Mouse (Mus musculus) lung, embryonic 16.5 days (tissue): Measurements from ENCODE around the gene Vmn2r-ps130. TPM values are rescaled to one million over a fixed set of nuclear protein-coding genes. Genes with fewer than 3 reads are reported as not detected.
"Not testable (repeated sequence)": the region's sequence is repeated elsewhere in the genome, so short reads cannot be mapped to it uniquely, and the experiment has no call there.

Source experiments
- ATAC-seq: fragments of 200-750 bp; cut with Nextera tagmentation; 2 replicates; pipeline ENCODE4 v1.8.0; 2017; ENCODE audit warnings: low read depth, mild to moderate bottlenecking, moderate library complexity
- H3K27ac ChIP-seq: fragments of 300-500 bp; sonication (generic); 2 replicates; pipeline ENCODE4 v1.5.1; 2014; ENCODE audit warnings: mild to moderate bottlenecking, control low read depth, low read length
- H3K27me3 ChIP-seq: fragments of 300-500 bp; sonication (generic); 2 replicates; pipeline ENCODE4 v1.6.1; 2014; ENCODE audit warnings: low read depth, low read length, mixed read lengths; ENCODE audit not compliant: control insufficient read depth, insufficient read depth
- H3K36me3 ChIP-seq: fragments of 300-500 bp; sonication (generic); 2 replicates; pipeline ENCODE4 v1.6.1; 2014; ENCODE audit warnings: low read length; ENCODE audit not compliant: control insufficient read depth, insufficient read depth
- H3K4me1 ChIP-seq: fragments of 300-500 bp; sonication (generic); replicated peaks from 2 replicates; pipeline ENCODE4 v1.6.1; 2014; ENCODE audit warnings: low read length, mixed read lengths; ENCODE audit not compliant: control insufficient read depth, insufficient read depth
- H3K4me2 ChIP-seq: fragments of 300-500 bp; sonication (generic); 2 replicates; pipeline ENCODE4 v1.6.1; 2014; ENCODE audit warnings: low read depth, low read length, control low read depth
- H3K4me3 ChIP-seq: fragments of 300-500 bp; sonication (generic); 2 replicates; pipeline ENCODE4 v1.5.1; 2014; ENCODE audit warnings: mild to moderate bottlenecking, low read length, control low read depth
- H3K9ac ChIP-seq: fragments of 300-500 bp; sonication (generic); 2 replicates; pipeline ENCODE4 v1.6.1; 2014; ENCODE audit warnings: low read length, control low read depth
- H3K9me3 ChIP-seq: fragments of 300-500 bp; sonication (generic); 2 replicates; pipeline ENCODE4 v1.6.1; 2016; ENCODE audit warnings: low read length; ENCODE audit not compliant: control insufficient read depth
- WGBS: fragments of 180-500 bp; shearing (Covaris S2); extraction: QIAGEN DNeasy Blood & Tissue Kit; methylation state at CpG from one replicate; pipeline ENCODE4 v1.1.7; 2014; 5-methylcytosine and 5-hydroxymethylcytosine counted together
- polyA plus RNA-seq: library from polyadenylated mRNA; unstranded; fragments of >200 nt; fragmentation: Nextera tagmentation; extraction: Ambion mirVana; gene quantifications from 2 replicates; pipeline ENCODE4 v1.2.1, GENCODE M21; 2015

Vmn2r-ps130 gene
- not detected in 2 replicates for polyA plus RNA-seq

- not testable (repeated sequence) for H3K36me3 ChIP-seq, H3K4me1 ChIP-seq, H3K27ac ChIP-seq, H3K9me3 ChIP-seq, H3K9ac ChIP-seq, H3K4me3 ChIP-seq, ATAC-seq, H3K4me2 ChIP-seq, H3K27me3 ChIP-seq
- no CpG with 5 or more reads among the region's 1 CpGs for WGBS
Measured at GRCm38 (mm10) chr17:23060866-23061265, at the start of gene Vmn2r-ps130. Gene Vmn2r-ps130, plus strand, starts transcription at chr17:23061166.

Other genes starting within 250 kb of the Vmn2r-ps130 start
- 21.7 and 22.1 TPM in 2 replicates for gene Zfp945, start 194.0 kb upstream of the Vmn2r-ps130 start, polyA plus RNA-seq
- gene Vmn2r113, start 118.2 kb upstream of the Vmn2r-ps130 start, polyA plus RNA-seq, result not detected in 2 replicates
- 11.7 and 12.5 TPM in 2 replicates for gene Zfp40, start 132.1 kb downstream of the Vmn2r-ps130 start, polyA plus RNA-seq